Mouse (Mus musculus): ENCODE data around the gene Yif1a.

The Yif1a gene

DNA sequence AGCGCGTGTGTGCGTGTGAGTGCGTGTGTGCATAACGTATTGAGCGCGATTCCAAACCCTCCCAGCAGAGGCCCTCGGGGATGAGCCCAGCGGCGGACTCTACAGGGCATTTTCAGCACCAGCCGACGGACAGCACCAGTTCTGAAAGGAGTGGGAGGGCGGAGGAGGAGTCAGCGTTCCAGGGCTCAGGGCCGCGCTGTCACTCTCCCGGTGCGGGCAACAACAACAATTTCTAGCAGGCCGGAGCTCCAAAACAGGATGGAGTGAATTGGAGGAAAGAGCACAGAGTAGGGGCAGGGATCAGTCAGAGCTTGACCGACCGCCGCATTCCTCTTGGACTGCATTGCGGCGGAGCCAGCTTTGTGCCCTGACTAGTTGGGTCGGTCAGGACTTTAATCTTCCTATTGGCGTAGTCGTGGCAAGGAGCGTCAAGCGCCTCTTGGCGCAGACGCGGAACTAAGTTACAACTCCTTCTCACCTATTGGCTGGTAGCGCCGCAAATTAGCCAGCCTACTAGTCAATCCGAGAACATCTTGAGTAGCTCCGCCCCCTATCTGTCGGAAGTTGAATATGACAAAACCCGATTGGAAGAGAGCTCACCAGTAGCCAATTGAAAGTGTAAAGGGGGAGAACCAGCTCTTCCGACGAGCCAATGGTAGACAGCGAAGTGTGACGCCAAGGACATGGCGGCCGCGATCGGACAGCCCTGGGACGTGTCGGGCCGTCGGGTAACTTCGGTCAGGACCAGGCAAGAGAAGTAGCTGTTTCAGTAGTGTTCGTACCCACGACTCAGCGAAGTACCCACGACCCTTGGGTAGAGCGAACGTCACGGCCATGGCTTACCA, at the start of gene Yif1a:
TSS of gene Yif1a (plus strand) at position 655 of the 845 bp plus-strand sequence.
- in situ Hi-C loops (cut with MboI, MseI): loop anchor here (5.0 kb wide), 1 partner anchor 59 kb away; no protein-coding TSS in a partner anchor

DNA sequence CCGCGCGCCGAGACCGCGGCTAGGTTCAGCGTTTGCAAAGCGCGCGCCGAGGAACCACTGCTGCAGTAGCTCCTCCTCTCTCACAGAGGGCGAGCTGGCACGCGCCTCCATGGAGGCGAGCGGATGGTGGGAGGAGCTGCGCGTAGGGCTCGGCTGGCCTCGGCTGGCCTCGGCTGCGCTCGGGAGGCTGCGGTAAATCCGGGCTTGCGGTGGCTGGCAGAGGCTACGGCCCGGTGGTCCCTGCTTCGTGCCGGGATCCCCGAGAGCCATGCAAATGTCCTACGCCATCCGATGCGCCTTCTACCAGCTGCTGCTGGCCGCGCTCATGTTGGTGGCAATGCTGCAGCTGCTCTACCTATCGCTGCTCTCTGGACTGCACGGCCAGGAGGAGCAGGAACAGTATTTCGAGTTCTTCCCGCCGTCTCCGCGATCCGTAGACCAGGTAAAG, 49.6 kb upstream of the Yif1a start, which contains the start of the genes B4gat1 and AC124502.3:
TSS of gene B4gat1 (plus strand) at position 118 of the 448 bp plus-strand sequence.
TSS of gene AC124502.3 (plus strand) at position 183 of the 448 bp plus-strand sequence.
- in situ Hi-C loops (cut with MboI, MseI): no loop called here

DNA sequence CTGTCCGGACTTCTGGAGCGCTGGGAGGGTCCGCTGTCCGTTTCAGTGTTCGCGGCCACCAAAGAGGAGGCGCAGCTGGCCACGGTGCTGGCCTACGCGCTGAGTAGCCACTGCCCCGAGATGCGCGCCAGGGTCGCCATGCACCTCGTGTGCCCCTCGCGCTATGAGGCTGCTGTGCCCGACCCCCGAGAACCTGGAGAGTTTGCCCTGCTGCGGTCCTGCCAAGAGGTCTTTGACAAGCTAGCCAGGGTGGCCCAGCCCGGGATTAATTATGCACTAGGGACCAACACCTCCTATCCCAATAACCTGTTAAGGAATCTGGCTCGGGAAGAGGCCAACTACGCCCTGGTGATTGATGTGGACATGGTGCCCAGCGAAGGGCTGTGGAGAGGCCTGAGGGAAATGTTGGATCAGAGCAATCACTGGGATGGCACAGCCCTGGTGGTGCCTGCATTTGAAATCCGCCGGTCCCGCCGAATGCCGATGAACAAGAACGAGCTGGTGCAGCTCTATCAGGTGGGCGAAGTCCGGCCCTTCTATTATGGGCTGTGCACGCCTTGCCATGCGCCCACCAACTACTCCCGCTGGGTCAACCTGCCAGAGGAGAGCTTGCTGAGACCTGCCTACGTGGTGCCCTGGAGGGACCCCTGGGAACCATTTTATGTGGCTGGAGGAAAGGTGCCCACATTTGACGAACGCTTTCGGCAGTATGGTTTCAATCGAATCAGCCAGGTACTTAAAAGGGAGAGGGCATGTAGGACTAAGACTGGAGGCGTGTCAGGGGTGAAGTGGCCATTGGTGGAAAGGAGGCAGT, 48.8 kb upstream of the Yif1a start:
- in situ Hi-C loops (cut with MboI, MseI): no loop called here

DNA sequence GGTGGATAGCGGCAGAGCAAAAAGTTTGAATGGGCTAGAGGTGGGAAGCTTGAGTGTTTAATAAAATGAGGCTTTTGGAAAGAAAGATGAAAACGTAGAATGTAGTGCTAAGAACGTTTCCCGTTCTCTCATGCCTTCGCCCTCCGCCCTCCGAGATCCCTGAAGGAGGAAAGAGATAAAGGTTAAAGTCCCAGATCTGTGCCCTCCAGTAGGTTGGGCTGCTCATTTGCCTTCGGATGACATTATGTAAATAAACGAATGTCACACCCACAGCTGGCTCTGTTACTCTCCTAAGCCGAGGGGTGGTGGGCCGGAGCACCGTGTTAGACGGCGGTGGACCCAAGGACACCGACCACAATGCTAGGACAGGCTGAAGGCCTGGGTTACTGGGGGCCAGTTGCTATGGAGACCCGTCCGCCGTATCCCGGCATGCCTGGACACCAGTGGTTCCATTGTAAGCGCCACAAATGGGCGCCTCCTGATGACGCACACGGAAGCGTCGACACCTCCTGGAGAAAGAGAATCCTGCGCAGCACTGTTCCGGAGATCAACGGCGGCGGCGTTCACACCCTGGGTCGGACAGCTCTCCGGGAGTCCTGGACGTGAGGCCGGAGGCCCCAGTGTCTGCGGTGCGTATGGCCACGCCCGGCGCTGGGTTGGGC, 47.3 kb upstream of the Yif1a start, which contains the start of gene Brms1:
TSS of gene Brms1 (plus strand) at position 493 of the 662 bp plus-strand sequence.
- in situ Hi-C loops (cut with MboI, MseI): no loop called here

DNA sequence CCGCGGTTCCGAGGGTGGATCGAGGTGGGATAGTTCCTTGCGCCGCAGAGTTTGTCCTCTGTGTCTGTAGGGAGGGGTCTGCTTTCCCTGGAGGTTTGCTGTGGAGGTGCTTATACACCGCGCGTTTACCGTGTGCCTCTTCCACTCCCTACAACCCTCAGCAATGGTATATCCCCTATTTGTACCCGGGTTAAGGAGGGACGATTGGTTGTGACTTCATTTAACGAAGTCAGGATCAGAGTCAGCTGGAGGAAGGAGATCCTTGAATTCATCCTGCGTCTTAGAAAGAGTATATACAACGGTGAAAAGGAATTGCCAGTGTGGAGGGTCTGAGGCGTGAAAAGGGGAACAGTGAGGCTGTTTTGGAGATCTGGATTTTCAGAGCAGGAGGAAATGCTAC, 46.8 kb upstream of the Yif1a start:
- in situ Hi-C loops (cut with MboI, MseI): no loop called here

DNA sequence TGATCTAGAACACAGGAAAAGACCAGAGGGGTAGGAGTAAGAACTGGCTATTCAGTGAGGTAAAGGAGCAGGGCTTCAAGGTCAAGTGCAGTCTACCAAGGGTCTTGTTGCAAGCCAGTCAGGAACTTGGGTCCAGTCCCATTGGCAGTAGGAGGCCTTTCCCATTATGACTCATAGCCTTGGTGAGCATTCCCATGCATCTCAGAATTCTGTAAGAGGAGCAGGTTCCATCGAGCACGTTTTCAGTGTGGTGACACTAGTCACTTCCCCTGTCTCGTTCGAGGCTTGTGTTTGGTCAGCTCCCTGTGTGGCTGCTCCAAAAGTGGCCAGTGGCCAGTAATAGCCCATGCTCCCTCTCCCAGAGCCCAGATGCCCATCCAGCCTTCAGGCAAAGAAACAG, 42.8 kb upstream of the Yif1a start:
- in situ Hi-C loops (cut with MboI, MseI): no loop called here

DNA sequence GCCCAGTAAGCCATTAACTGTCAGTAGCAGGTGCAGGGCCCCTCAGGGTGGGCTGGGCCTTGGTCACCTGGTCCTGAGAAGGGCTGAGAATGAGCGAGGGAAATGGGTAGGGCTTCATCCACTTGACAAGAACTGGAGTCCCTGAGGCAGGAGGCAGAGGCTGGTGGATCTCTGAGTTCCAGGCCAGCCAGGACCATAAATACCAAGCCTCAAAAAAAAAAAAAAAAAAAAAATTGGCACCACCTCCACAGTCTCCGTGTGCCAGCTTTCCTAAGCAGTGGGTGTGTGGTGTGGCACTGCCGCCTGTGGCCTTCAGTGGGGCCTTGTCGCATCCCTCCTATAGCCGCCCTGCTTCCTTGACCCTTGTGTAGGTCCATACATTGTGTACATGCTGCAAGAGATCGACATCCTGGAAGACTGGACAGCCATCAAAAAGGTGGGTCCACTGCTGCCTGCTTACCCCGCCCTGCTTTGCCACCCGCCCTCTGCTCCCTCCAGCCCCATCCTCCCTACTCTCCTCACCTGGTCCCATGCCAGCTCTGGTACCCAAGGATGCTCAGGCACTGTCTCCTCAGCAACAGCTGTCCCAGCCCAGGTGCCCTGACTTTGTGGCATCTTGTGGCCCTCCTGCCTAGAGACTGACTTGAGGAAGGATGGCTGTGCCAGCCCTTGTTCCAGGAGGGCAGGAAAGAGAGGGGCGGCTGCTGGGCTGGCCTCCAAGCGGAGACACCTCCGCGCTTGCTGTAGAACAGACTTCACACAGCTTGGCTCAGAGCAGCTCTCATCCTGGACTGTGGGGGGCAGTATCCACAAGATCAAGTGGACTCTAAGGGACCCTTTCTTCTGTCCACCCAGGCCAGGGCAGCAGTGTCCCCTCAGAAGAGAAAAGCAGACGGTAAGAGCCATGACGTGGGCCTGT, 39.9 kb upstream of the Yif1a start:
- in situ Hi-C loops (cut with MboI, MseI): no loop called here

DNA sequence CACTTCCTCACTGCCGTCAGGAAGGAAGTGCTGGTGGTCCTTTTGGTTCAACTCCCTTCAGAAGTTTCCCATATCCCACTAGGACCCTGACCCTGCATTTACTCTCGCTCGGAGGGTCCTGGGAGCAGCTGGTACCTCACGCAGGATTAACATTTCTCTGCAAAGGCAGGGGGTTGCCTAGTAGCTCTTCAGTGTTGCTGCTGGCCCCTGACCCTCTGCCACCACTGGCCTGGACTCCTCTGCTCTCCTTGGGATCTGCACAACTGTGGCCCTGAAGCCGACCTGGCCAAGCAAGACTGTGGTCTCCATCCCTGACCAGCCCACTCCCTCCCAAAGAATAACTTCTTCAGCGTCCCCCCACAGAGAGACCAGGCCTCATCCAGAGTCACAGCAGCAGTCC, 39.0 kb upstream of the Yif1a start:
- in situ Hi-C loops (cut with MboI, MseI): no loop called here

DNA sequence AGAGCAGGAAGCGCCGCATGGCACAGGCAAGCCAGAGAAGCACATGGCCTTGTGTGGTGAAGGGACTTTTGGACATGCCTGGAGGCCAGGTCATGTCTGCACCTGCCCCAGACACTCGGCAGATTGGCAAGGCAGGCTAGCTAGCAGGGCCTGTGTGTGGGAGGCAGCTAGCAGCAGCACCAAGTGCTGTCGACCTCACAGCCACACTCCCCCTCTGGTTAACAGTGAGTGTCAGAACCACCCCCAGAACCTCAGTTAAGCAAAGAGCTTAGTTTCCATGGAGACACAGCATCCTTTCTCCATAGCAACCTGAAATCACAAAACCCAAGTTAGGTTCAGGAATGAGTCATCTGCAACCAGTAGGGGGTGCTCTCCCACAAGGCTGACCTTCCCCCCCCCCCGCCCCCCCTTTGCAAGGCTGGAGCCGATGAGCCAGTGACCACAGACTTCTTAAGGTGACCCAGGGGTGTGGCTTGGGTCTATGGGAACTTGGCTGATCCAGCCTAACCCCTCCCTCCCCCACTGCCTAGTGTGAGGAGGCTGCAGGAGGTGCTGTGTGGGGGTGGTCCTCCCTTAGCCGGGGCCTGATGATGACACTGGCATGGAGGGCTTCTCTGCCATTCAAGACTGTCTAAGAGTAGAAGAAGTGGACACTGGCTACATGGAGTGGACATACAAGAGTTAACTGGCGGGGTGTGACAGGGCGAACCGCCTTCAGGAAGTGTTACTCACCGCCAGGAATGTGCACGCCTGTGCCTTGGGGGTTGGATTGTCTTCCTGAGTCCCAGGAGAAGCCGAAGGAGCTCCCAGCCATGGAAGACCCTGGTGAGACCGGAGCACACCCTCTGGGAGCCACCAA, 38.1 kb upstream of the Yif1a start, which contains the start of gene Rin1:
TSS of gene Rin1 (plus strand) at position 435 of the 859 bp plus-strand sequence.
- in situ Hi-C loops (cut with MboI, MseI): no loop called here

DNA sequence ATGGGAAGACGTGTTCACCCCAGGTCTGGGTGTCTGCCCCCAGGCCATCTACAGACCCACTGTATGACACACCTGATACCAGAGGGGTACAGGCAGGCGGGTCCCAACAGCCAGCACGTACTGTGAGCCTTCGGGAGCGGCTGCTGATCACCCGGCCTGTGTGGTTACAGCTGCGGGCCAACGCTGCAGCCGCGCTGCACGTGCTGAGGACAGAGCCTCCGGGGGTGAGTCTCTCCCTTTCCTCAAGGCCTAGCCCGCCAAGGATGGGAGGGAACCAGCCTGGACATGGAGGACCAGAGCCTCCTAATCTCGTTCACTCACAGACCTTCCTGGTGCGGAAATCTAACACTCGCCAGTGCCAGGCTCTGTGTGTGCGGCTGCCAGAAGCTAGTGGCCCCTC, 37.3 kb upstream of the Yif1a start:
- in situ Hi-C loops (cut with MboI, MseI): no loop called here

DNA sequence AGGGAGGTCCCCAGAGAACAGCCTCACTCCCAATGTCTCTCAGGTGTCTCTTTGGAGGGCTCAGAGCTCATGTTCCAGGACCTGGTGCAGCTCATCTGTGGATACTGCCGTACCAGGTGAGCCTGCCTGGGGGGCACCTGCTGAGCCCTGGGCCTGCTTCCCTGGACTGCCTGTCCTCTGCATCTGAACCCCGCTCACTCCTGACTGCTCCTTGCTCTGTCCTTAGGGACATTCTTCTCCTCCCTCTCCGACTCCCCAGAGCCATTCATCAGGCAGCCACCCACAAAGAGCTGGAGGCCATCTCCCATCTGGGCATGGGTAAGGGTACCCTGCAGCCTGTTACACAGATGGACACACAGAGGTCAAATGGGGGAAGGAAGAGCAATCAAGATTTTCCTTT, 36.8 kb upstream of the Yif1a start:
- in situ Hi-C loops (cut with MboI, MseI): no loop called here

DNA sequence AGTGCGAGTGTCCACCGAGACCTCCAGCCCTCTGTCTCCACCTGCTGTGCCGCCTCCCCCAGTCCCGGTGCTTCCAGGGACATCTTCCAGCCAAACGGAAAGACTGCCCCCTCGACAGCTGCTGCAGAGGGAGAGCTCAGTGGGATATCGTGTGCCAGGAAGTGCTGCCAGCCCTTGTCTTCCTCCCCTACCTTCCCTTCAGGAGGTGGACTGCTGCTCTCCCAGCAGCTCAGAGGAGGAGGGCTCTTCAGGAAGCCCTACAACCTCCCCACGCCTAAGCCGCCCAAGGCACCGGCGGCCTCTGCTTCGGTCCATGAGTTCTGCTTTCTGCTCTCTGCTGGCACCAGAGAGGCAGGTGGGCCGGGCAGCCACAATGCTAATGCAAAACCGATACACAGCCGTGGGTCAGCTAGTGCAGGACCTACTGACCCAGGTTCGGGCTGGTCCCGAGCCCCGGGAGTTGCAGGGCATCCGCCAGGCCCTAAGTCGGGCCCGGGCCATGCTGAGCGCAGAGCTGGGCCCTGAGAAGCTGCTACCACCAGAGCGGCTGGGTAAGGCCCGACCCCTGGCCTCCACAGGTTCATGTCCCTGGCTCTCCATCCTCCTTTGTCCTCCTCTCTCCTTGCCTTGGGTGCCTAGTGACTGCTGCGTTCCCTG, 36.0 kb upstream of the Yif1a start:
- in situ Hi-C loops (cut with MboI, MseI): no loop called here

DNA sequence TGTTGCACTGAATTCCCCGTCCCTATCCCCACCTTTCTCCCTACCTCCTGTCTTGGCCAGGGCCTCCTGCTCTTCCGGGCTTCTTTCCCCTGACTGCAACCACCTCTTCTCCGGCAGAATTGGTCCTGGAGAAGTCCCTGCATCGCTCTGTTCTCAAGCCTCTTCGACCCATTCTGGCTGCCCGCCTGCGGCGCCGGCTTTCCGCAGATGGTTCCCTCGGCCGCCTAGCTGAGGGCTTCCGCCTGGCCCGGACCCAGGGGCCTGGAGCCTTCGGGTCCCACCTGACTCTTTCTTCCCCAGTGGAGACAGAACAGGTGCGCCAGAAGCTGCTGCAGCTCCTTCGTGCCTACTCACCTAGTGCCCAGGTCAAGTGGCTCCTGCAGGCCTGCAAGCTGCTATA, 35.5 kb upstream of the Yif1a start:
- in situ Hi-C loops (cut with MboI, MseI): no loop called here

DNA sequence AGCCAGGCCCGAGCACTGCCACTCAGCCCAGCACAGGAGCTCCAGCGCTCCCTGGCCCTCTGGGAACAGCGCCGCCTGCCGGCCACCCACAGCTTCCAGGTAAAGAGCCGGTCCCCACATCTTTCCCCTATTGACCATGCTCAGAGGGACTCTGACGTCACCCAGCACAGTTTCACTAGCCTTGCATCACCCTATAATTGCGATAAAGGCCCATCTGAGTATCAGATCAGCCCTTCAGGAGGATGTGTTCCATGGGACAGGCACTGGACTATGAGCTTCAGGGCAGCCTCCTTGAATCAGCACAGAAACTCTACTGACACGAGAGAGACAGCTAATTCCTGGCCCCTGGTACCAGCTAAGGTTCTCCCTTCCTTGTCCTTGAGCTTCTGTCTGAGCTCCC, 34.4 kb upstream of the Yif1a start:
- in situ Hi-C loops (cut with MboI, MseI): no loop called here

DNA sequence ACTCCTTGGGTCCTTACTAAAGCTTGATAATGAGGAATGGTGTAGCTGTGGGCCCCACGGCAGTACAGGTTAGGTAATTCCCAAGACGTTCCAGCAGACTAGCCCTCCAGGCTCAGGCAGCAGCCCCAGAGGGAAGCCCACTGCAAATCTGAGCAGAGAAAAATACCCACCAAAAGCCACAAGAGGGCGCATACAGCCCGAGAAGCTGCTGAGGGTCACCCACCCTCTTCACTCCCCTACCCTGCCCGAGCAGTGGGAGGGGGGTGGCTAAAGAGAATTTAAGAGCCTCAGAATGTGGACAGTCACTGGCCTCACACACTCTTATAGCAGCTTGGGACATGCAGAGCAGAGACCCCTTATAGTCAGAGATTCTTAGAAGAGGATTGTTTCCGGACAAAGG, 32.1 kb upstream of the Yif1a start:
- in situ Hi-C loops (cut with MboI, MseI): no loop called here

DNA sequence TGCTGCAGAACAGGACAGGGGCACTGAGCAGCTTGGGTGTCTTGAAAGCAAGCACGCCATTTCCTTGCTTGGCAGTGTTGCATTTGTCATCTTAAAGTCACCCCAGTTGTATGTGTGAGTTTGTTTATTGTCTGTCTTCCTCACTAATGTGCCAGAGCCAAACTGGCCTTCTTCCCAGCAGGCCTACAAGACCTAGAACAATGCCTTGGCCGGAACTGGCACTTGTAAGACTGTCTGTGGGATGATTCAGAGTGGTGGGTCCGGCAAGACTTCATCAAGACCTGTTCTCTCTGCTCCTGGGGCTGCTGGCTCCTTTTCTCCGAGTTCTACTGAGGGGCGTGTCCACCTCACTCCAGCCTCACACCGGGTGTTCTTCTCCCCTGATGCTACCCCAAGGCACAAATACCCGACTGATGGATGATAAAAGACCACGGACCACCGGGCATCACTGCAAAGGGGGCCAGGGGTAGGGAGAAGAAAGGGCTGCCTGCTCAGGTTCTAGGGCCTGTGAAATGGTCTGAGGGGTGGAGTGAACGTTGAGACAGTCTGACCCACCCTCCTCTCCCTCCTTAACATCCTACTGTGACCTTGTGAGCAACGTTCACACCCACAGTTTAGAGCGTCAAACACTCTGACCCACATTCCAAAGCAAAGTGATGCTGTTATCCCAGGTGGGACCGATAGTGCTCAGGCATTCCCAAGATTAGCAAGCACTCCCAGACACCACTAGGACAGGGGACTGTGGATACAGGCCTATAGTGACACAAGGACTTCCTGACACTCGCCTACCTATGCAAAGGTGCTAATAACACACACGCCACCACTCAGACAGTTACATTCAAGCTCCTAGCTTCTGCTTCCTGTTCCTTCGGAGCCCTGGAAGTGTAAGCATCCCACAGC, 30.2 kb upstream of the Yif1a start:
- in situ Hi-C loops (cut with MboI, MseI): no loop called here

DNA sequence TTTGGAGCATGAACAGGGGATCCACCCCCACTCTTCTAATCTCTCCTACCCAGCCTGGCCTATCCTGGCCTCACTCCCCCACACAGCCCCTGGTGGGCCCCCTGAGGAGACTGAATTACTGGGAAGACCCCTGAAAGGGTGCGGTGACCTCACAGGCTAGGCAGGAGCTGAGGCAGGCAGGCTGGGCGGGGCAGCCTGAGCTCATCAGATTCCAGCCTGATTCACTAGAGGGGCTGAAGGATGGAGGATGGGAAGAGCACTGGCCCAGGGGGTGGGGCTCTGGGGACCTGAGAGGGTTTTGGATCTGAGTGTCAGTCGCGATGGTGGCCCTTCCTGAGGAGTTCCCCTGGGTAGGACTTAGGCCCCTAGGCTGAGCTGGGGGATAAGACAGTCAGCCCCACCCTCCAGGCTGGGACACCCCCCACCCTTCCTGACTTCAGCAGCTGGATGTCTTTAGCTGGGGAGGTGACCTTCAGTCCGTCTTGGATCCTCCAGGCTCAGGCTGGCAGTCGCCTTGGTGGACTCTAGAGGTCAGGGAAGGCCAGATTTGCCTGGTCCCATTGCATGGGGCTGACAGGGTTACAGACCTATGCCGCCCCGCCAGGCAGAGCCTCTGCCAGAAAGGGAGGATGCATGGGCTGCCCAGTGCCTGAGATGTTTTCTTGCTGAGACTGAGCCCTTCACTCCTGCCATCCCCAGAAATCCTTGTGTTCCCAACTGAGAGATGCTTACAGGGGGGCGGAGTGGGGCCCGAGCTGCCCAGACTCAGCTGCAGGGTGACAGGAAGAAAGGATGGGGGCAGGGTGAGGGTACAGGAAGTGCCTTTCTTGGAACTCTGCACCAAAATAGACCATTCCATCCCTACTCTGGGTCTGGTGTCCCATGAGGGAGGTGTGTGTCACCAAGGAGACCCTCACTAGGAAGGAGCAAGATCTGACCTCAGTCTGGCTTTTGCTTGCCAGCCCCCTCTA, 29.3 kb upstream of the Yif1a start:
- in situ Hi-C loops (cut with MboI, MseI): no loop called here
